Mouse (Mus musculus) spleen, adult 18-20 months (tissue): ENCODE data around the gene Mlf1.

Experiments used
- DNase-seq, 2 experiments: peaks; one replicate each; pipeline ENCODE4 v3.0.0; 2022; ENCODE audit warnings: mixed read lengths in 2 of 2

Gene Mlf1

DNA sequence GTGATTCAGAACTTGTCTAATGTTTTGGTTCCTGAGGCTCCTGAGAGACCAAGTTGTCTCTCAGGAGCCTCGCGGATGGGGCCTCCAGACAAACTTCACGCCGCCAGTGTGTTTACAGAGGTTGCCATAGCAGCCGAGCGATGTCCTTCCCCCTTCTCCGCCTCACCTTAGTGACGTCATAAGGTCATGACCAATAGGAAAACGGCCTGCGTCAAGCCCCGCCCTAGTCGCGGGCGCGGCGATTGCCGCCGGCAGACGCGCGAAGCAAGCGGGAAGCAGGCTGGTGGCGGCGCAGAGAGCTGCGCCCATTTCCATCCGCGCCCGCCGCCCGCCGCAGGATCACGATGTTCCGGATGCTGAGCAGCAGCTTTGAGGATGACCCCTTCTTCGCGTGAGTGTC is at the start of gene Mlf1:
TSS of gene Mlf1 (plus strand) at position 226 of the 400 bp plus-strand sequence.
- DNase-seq = peak; percentile 55 to 66

DNA sequence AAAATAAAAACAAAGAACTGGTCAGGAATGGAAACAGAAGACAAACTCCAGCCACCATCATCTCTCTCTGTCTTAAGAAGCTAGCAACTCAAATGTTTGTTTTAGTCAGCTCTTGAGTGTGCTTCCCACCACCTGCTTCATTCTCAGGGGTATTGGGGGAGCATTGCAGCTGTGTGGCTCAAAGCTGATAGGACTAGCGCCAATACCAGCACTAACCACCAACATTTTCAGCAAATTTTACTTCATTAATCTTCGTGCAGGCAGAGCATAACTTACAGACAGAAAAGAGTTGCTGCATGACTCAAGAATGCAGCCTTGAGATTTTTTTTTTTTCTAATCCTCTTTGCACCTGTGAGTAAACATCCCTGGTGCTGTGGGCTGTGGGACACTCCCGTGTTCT is 34.3 kb upstream of the Mlf1 start:
- no peak for DNase-seq

DNA sequence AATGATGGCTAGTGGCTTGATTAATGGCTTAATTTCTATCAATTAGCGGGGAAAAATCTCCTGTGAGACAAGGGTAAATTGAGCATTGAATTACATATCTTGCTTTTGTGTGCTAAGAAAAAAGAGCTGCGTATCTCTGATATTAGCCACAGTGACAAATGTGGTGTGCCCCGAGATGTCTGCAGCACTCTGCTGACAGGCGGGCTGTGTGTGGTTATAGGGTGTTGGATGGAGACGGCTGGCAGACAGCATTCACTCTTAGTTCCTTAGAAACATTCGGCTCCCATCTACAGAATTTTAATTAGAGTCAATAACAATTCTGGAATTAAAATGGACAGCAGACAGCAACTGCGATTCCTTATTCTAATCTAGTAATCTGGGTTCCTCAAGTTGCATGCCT is 33.0 kb upstream of the Mlf1 start:
- DNase-seq = no peak

DNA sequence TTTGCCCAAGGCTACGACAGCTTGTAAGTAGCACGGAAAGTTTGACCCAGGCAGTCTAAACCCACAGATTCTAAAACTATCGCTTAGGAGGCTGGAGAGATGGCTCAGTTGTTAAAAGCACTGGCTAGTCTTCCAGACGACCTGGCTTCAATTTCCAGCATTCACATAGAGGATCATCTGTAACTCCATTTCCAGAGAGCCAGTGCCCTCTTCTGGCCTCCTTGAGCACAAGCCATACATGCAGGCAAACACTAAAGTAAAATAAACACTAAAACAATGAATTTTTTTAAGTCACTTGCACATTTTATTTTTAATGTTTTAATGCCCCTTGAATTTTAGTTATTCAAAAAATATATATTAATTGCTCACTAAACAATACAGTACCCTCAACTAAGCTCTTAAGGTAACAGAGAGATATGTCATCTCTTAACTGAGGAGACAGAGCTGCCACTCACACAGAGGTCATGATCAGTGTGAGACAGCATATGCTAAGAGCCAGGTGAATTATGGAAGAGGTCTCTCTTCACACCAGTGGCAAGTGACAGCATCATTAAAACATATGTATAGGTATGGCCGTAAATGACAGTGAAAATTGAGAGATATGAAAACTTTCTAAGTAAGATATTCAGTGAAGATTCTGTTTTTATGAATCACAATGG is 30.8 kb upstream of the Mlf1 start:
- DNase-seq = no peak

DNA sequence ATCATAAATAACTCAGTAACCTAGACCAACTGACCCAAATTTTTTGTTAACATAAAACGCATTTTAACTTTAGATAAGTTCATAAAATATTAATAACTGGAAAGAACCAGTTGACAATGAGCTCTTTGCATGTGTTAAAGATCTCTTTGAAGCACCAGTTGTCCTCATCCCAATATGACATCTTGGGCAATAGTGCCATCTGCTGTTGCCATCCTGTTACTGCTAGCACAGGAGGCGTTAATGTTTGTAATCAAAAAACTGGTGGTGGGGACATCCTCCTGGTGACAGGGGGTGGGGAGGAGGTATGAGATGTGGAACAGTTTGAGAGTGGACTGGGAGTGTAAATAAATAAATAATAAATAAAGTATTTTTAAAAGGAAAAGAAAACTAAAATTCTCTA is 29.3 kb upstream of the Mlf1 start:
- peak in 1 of 2 experiments; percentile 37 for DNase-seq

DNA sequence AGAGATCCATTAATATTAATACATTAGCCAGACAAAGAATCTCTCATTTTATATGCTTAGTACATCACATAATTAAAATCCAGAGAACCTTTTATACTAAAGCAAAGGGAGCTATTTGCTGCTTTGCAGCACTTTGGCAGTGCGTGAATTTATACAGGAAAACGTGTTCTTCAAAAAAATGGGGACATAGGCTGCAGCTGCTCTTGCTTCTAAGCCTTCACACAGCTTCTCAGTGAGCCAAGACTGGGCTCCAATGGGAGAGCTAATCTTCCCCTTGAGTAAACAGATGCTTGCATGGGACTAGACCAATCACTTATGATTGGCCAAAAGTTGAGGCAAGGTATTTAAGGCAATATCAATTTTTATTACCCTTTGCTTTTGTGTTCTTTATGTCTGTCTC is 27.2 kb upstream of the Mlf1 start:
- no peak for DNase-seq

DNA sequence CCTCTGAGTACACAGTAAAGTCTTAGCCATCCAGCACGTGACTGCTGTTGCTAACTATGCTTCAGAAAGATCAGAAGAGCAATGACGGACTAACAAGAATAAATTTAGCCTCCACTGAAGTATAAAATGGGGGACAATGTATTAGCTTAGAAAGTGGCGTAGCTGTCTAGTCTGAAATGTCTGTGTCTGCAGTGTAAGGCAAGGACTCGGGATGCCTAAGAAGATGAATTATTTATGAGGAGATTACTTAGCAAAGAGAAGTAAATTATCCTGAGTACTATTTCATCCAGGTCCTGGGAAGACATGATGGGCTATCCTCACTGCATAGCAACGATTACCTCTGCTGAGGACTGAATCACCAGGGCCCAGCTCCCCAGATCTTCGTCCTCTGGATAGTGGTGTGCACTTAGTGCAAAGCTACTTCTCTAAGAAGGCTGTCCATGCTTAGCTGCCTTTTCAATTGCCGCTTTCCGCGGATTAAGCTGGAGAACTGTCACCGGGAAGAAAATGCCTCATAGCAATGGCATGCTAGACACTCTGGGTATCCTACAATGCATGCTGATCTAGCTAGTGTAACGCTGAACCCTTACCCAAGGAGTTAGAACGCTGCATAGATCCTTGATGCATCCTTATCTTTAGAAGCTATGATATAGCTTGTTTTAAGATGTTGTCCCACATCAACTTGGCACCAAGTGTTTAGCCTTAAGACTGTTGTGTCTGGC is 22.3 kb upstream of the Mlf1 start:
- DNase-seq = no peak

DNA sequence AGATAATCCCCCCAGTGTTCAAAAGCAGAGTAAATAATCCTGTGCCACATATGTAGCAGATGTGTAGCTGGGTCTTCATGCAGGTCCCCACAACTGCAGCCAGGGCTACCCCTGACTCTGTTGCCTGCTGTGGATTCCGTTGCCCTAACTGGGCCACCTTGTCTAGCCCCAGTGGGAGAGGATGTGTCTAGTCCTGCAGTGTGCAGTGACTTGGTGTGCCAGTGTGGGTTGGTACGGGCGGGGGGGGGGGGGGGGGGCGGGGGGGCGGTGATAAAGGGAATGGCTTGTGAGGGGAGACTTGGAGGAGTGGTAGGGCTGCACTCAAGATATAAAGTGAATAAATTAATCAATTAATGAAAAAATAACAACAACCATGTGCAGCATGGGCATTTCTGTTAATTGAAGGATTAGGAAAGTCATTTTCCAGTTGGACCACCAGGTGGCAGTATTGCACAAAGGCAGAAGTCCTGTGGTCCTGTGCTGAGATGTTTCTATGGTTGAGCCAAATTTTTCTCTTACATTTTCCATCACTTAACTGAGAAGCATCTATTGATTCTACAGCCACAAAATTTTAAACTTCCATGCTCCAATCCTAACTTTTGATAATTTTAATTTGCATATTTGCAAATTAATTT is 21.7 kb upstream of the Mlf1 start:
- DNase-seq = peak in 1 of 2 experiments; percentile 27

DNA sequence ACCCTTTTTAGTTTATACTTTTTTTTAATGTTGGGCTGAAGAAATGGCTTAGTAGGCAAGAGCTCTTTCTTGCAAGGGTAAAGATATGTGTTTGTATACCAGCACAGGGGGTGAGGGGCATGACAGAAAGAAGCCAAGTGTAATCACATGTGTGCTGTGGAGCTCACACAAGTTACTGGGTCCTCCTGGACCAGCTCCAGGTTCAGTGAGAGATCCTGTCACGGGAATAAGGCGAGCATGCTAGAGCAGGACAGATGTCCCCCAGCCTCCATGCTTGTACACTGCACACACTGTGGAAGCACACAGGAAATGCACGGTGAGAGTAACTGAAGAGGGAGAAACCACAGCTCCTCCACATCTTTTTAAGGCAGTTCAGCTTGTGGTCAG is 21.1 kb upstream of the Mlf1 start:
- no peak for DNase-seq

DNA sequence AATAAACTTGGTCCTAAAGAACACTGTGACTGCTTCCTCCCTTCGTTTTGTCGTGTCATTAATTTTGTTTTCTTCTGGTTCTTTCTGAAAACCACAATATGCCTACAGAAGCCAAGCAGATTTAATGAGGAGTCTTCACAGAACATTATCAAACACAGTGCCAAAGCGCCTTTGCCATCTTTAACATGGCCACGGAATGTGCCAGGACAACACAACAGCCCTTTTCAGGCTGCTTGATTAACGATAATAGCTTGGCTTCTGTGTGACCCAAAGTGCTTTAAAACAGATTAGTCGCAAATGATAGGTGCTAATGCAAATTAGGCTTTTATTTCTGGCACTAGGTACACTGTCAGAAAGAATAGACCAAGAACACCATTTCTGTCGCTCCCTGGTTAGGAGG is 15.5 kb upstream of the Mlf1 start:
- DNase-seq = no peak

DNA sequence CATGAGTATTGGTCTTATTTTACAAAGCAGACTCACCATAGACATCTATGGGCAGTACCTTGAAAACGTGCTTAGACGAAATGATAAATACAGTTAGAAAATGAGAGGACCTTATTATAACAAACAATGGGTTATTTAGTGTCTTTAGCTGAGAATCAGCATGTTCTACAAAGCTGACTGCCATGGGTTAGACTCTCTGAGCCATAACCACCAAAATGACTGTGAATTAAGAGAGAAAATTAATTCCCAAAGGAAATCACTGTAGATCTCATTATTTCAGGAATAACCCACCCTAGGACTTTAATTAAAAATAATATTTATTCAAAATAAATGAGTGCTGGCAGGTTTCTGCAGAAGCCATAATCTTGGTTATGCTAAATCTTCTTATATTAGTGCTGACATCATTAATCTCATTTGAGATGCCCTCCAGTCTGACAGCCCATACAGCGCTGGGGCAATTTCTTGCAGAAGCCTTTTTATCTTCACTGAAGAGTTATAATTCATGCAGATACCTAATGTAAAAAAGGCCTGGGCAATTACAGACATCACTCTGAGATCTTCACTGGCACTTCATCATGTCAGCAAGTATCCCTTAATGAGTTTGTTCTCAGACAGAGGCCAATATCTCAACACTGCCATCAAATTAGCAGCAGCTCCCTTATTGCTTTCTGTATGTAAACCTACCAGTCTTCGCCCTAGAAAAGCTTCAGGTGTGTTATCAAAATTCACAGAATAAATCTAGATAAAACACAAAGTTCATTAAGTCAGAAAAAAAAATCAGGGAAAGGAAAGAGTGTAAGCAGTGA is 7.6 kb upstream of the Mlf1 start:
- DNase-seq = no peak

DNA sequence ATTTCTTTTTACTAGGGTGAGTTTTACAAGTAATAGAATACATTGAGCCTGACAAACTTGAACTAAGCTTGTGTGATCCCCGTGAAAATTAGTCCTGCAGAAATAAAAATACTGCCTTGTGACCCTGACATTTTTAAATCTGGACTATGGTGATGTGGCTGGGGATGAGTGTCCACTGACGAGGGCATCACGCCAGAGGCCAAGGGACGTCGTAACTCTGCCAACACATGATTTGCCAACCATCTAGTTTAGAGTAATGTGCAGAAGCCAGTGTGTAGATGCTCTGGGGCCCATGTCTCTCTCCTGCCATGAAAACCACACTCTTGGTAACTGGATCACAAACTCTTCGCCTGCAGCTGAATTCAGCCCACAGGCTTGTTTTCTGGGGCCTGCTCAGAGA is 6.4 kb upstream of the Mlf1 start:
- DNase-seq = no peak

DNA sequence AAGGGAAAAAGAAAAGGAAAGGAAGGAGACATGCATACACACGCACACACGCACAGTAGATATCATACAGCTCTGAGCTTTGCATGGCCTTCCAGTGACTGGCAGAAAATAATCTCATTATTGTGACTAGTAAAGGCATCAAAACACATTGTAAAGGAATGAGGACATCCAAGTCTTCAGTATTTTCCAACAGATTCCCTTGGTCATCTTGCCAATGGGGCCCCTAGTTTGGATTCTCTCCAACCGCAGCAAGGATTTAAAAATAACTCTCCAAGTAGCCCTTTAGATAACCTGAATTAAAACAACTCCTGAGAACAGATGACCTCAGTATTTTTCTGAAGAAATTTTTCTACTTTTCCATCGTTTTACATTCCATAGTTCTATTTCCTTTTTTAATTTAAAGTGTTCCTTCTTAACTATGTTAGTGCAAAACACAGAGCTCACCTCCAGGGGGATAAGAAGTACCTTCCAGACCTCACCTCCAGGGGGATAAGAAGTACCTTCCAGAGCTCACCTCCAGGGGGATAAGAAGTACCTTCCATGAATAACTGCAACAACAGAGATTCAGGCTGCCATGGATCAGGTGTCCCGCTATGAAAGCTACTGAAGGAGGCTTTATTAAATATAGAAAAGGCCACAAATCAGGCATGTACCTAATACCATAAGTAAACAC is 4.4 kb upstream of the Mlf1 start:
- no peak for DNase-seq

DNA sequence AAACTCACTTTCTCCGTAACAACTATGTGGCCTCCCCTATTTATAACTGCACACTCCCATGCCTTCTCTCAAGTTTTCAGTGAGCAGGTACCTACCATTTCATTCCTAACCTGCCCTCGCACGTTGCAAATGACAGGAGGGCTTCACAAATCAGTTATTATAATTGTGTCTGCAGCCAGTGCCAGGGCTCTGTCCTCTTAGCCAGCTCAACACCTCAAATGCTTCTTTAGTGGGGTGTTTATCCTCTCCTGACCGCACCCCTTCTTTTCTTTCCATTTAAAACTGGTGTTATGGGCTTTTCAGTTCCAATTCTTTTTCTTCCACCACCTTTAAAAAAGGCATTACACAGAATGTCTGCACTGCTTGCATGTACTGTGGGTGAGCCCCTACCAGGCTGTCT is 1.7 kb upstream of the Mlf1 start:
- no peak for DNase-seq

DNA sequence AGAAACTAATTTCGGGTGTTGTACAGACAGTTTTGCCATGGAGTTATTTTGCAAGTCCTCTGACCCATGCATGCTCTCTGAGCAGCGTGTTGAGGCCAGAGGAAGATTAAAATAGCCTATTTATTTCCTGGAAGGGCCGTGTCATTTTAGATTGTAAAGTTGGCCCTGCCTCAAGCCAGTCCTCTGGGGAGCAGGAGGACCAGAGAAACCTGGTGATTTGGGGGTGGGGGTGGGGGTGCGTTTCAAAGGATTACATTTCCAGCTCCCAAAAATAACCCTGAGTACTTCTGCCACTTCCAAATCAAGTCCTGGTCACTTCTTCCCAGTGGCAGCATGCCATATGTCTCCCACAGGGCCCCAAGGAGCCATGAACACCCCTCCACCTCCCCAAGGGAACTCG is 1.1 kb upstream of the Mlf1 start:
- DNase-seq = no peak

DNA sequence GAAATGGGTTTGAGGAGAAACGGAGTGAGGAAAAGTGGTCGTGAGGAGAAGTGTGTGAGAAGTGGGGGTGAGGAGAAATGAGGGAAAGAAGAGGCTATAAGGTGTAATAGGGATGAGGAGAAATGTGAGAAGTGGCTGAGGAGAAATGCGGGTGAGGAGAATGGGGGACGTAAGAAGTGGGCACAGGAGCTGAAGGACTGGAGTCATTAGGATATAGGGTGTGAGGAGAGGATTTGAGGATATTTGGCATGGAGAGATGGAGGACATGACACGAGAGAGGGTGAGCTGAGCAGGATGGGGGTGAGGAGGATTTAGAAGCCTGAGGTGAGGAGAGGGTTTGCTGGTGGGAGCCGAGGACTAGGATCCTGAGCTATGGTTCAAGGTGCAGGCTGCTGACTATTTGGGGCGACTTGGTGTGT is 472 bp downstream of the Mlf1 start:
- DNase-seq = no peak

DNA sequence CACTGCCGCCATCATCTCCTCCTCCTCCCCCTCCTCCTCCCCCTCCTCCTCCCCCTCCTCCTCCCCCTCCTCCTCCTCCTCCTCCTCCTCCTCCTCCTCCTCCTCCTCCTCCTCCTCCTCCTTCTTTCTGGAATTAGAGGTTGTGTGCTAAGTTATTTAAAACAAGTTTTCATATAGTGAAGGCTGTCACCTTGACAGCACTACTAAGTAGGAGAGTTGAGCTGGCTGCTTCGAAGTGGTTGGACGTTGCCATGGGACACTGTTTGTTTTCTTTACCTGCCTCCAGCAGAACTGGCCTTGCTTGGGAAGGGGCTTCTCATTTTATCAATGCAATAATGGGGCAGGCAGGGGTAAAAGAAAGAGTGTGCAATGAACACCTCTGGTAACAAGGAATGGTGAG is 1.2 kb downstream of the Mlf1 start, which contains the start of gene Gm17402:
TSS of gene Gm17402 (minus strand) at position 101 of the 400 bp plus-strand sequence.
- DNase-seq = no peak

DNA sequence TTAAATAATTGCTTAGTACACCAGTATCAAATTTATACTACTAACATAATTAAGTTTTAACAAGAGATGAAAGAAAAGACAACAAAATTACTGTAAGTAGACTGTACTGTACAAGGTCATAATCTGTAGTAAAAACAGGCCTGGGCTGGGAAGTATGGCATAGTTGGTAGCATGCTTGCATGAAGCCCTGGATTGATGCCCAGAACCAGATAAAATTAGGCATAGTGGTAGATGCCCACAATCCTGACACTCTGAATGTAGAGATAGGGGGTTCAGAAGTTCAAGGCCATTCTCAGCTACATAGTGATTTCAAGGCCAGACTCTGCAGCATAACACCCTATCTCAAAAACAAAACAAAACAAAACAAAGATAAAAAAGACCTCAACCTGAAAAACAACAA is 4.3 kb downstream of the Mlf1 start:
- DNase-seq = no peak

DNA sequence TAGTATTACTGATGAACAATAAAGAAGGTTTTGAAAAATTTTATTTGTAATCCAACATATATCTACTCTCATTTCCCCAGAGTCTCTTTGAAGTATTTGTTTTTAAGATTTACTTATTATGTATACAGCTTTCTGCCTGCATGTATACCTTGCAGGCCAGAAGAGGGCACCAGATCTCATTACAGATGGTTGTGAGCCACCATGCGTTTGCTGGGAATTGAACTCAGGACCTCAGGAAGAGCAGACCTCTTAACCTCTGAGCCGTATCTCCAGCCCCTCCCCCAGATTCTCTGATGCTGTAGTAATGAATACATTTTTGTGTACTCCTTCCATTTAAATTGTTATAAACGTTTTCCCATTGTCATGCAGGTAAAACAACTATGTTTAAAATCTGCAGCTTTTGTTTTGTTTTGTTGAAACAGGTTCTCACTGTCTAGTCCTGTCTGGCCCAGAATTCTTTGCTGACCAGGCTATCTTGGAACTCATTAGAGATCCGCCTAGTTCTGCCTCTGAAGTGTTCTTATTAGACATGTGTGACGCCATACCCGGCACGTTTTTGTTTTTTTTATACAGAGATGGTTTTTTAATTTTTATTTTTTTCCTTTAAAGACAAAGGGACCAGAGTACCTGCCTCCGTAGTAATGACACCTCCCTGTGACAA is 55.6 kb downstream of the Mlf1 start:
- DNase-seq = no peak

DNA sequence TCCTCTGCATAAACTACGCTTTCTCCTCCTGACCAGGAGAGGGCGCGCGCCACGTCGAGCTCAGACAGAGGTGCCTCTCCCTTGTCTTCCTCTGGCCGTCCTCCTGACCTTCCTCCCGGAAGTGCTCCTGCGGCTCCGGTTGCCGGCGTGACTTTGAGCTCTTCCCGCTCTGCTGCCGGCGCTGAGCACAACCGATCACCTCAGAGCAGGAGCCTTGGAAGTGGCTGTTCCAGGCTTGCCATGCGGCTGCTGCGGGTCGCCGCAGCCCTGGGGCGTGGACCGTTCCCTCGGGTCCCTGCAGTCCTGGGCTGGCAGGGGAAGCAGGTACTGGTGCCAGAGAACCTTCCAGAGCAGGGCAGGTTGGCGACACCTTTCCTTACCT is 56.1 kb downstream of the Mlf1 start, which contains the start of gene Gfm1:
TSS of gene Gfm1 (plus strand) at position 98 of the 382 bp plus-strand sequence.
- DNase-seq = peak; percentile 76 to 84

DNA sequence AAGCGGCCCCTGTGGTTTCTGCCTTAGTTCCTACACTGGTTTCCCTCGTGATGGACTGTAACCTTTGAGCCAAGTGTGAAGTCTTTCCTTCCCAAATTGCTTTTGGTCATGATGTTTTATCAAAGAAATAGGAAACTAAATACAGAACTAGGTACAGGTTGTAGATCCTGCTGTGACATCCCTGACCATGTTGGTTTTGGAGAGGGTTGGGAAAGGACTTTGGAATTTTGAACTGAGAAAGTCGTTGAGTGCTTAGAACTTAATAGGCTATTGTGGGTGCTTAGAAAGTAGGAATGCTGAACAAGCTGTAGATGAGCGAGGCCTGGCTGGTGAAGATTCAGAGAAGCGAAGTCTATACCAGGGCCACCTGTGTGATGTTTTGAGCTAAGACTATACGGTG is 60.1 kb downstream of the Mlf1 start:
- DNase-seq = no peak

DNA sequence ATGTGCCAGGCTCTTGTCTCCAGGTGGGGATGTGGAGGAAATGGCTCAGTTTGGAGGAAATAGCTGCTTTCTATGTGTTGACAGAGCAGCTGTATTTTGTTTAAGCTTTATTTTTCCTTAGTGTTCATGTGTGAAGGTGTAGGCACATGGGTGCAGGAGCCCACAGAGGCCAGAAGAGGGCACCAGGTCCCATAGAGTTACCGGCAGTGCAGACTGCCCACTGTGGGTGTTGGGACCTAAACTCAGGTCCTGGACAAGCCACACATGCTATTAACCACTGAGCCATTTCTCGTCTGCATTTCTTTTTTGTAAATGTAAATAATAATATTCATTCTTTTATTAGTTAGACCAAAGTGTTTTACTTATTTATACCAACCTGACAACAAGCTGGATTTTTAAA is 73.2 kb downstream of the Mlf1 start:
- no peak for DNase-seq
